Mouse (Mus musculus): Measurements from ENCODE around the gene Ofcc1. TPM values are rescaled to one million over a fixed set of nuclear protein-coding genes. Genes with fewer than 3 reads are reported as not detected.

The Ofcc1 gene
- total RNA-seq, 2 experiments from 2014 or later = not detected

GRCm38 (mm10) chr13:40292891-40293290 is 68.4 kb downstream of the Ofcc1 start:
- no peak for TF ChIP-seq CTCF (IDR thresholded peaks at IDR 0.05)
- Histone ChIP-seq H3K27ac (no peak overlapping the region), H3K4me3 (no peak overlapping the region)
- DNase-seq (ENCODE audit: extremely low spot score in 1 of 2, low spot score in 2 of 2) = no peak
- intact Hi-C loops (cut with DNase I) = no loop called here

DNA sequence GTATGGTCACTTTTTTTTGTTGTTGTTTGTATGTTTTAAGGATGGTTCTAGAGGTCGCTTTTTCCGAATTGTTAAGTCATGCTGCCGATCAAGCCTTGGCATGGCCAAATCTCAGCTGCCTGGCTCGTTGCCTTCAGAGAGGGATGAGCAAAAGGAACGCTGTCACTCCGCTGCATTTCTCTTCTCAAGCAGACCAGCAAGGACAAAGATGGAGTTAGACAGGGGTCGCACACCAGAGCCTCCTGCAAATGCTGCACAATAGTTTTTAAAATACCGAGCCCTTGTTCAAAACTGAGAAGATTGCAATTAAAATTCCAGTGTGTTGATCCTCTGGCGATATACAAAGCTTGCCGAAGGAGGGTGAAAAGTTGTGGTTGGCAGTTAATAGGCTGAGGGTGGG is 70.4 kb downstream of the Ofcc1 start:
- DNase-seq (ENCODE audit: extremely low spot score in 1 of 2, low spot score in 2 of 2) = no peak
- Histone ChIP-seq H3K27ac (no peak overlapping the region), H3K4me3 (no peak overlapping the region)
- intact Hi-C loops (cut with DNase I) = no loop called here
- TF ChIP-seq CTCF (IDR thresholded peaks at IDR 0.05) = no peak

DNA sequence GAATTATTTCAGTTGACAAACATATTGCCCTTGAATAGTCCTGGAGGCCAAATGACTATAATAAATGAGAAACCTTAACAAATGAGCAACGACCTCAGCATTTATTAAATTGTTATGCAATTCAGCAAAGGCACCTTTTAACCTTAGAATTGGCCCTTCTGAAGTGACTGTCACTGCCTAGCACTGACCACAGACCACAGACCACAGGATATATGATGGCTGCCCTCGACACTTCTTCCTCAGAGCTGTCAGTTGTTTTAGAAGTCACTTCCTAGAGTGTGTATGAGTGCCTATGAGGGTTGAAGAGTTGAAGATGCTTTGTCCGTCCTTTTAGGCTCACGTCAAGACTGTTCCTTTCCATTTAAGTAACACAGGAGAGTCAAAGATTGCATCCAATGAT is 72.6 kb downstream of the Ofcc1 start:
- Histone ChIP-seq H3K27ac (no peak overlapping the region), H3K4me3 (no peak overlapping the region)
- no peak for DNase-seq (ENCODE audit: extremely low spot score in 1 of 2, low spot score in 2 of 2)
- no peak for TF ChIP-seq CTCF (IDR thresholded peaks at IDR 0.05)
- intact Hi-C loops (cut with DNase I) = no loop called here

GRCm38 (mm10) chr13:40287266-40288002 is 73.8 kb downstream of the Ofcc1 start:
- no peak for DNase-seq (ENCODE audit: extremely low spot score in 1 of 2, low spot score in 2 of 2)
- TF ChIP-seq CTCF (IDR thresholded peaks at IDR 0.05) = no peak
- Histone ChIP-seq H3K4me3 (no peak overlapping the region), H3K27ac (no peak overlapping the region)
- intact Hi-C loops (cut with DNase I) = no loop called here

GRCm38 (mm10) chr13:40285234-40285791 is 75.9 kb downstream of the Ofcc1 start:
- no peak overlapping the region for H3K4me3 ChIP-seq
- no peak for DNase-seq (ENCODE audit: extremely low spot score in 1 of 2, low spot score in 2 of 2)
- H3K27ac ChIP-seq = no peak overlapping the region
- intact Hi-C loops (cut with DNase I) = no loop called here
- TF ChIP-seq CTCF (IDR thresholded peaks at IDR 0.05) = no peak

- no peak for TF ChIP-seq CTCF (IDR thresholded peaks at IDR 0.05)
- DNase-seq (ENCODE audit: extremely low spot score in 1 of 2, low spot score in 2 of 2) = no peak
- Histone ChIP-seq H3K27ac (no peak overlapping the region), H3K4me3 (no peak overlapping the region)
- intact Hi-C loops (cut with DNase I) = no loop called here
Measured at GRCm38 (mm10) chr13:40280616-40281015, 80.6 kb downstream of the Ofcc1 start.

- Histone ChIP-seq H3K27ac (no peak overlapping the region), H3K4me3 (no peak overlapping the region)
- TF ChIP-seq CTCF (IDR thresholded peaks at IDR 0.05) = no peak
- no peak for DNase-seq (ENCODE audit: extremely low spot score in 1 of 2, low spot score in 2 of 2)
- intact Hi-C loops (cut with DNase I) = no loop called here
Measured at GRCm38 (mm10) chr13:40267546-40267945, 93.7 kb downstream of the Ofcc1 start.

DNA sequence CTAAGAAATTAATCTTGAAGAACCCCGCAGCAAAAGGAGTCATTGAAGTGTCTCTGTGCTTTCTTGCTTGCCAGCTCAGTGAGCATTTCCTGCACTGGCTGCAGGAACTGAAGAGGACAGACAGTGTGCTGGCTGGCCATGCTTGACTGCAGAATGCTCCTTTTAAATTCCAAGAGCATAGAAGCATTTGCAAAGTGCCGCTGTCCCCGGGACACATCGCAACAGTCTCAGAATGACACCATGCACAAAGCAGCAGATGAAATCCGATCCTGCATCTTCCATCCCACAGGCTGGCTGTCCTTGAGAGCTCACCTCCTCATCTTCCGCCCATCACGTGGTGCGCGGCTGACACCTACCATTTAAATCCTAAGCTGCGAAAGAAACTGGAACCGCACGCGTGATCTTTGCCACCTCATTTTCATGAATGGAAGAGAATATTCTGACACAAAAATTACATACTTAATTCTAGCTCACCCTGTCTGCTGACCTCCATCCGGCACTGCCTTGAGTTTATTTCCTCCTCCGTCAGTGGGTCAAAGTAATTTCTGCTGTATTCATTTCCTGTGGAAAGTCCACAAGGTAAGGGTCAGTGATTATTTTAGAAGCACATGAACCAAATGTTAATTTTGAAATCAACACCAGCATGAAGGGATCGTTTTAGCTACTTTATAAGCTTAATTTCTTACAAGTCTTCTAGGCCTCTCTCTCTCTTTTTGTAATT is 98.0 kb downstream of the Ofcc1 start:
- Histone ChIP-seq H3K4me3 (no peak overlapping the region), H3K27ac (no peak overlapping the region)
- DNase-seq (ENCODE audit: extremely low spot score in 1 of 2, low spot score in 2 of 2) = no peak
- TF ChIP-seq CTCF (IDR thresholded peaks at IDR 0.05) = no peak
- intact Hi-C loops (cut with DNase I) = no loop called here

DNA sequence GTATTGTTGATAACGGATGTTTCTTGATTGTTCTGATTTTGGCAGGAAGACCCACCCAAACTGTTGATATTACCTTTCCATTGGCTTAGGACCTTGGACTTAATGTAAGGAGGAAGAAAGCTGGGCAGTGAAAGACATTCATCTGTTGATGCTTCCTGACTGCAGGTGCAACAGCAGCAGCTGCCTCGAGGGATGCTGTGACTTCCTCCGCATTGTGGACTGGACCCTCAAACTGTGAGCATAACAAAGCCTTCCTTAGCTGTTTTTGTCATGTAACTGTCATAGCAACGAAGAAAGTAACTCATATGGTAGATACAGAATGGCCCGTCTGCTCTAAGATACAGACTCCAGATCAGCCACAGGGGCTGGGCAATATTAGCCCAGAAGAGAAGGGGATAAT is 102.5 kb downstream of the Ofcc1 start:
- H3K27ac ChIP-seq = no peak overlapping the region
- TF ChIP-seq CTCF (IDR thresholded peaks at IDR 0.05) = no peak
- intact Hi-C loops (cut with DNase I) = no loop called here
- no peak for DNase-seq (ENCODE audit: extremely low spot score in 1 of 2, low spot score in 2 of 2)
- no peak overlapping the region for H3K4me3 ChIP-seq

DNA sequence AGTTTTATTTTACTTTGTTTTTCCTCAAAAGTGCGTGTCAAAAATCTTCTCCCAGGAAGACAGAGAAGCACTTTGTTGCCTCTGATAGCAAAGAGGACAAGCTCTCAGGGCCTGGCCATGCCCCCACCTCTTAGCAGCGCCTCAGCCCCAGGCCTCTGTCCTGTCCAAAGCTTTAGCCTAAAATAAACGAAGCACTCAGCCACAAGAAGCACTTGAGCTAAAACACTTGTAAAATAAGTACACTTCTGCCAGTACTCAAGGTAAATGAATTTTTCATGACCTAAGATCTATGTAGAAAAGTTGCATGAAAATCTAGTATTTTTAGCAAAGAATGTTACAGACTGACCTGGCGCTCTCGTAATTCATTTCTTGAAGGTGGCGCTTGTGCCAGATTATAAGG is 117.4 kb downstream of the Ofcc1 start:
- Histone ChIP-seq H3K27ac (no peak overlapping the region), H3K4me3 (no peak overlapping the region)
- TF ChIP-seq CTCF (IDR thresholded peaks at IDR 0.05) = no peak
- intact Hi-C loops (cut with DNase I) = no loop called here
- DNase-seq (ENCODE audit: extremely low spot score in 1 of 2, low spot score in 2 of 2) = no peak

- no peak for TF ChIP-seq CTCF (IDR thresholded peaks at IDR 0.05)
- intact Hi-C loops (cut with DNase I) = loop anchor here (5.0 kb wide), 1 partner anchor 199 kb away; no protein-coding TSS in a partner anchor
- no peak overlapping the region for H3K4me3 ChIP-seq
- DNase-seq (ENCODE audit: extremely low spot score in 1 of 2, low spot score in 2 of 2) = peak in 1 of 2 experiments; percentile 23
- no peak overlapping the region for H3K27ac ChIP-seq
Measured at GRCm38 (mm10) chr13:40236356-40236755, 124.9 kb downstream of the Ofcc1 start.

DNA sequence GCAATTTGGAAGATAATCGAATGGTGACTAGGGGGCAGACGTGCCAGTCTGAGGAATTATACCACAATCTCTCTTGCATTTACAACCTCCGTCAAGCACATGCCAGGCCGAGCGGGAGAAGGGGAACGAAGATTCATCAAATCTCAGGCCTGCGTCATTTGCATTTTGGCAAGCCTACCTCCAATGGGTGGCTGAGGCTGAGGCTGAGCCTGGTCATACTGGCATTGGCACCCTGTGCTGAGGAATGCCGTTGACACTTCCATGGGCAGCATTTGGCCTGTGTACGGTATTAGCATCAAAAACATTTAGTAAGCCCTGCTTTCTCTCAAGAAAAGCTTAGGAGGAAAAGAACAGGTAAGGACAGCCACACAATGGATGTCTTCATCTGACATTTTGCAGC is 152.9 kb downstream of the Ofcc1 start:
- no peak for TF ChIP-seq CTCF (IDR thresholded peaks at IDR 0.05)
- H3K4me3 ChIP-seq = no peak overlapping the region

More for the DNA sequence above, 152.9 kb downstream of the Ofcc1 start:
- no peak for DNase-seq (ENCODE audit: extremely low spot score in 1 of 2, low spot score in 2 of 2)
- H3K27ac ChIP-seq = no peak overlapping the region
- intact Hi-C loops (cut with DNase I) = no loop called here

Measured in left cerebral cortex, adult 2 months (tissue).